Mouse (Mus musculus) gastrocnemius, adult 2 months (tissue): ENCODE data around the gene Gm42715. TPM values are rescaled to one million over a fixed set of nuclear protein-coding genes. Genes with fewer than 3 reads are reported as not detected.

ENCODE experiments used
- DNase-seq: peaks from one replicate; pipeline ENCODE4 v3.0.0; 2022
- H3K27ac ChIP-seq: fragments of 200-600 bp; 2 replicates; pipeline ENCODE4 v1.8.1; 2022; ENCODE audit warnings: mild to moderate bottlenecking
- H3K4me3 ChIP-seq: fragments of 200-600 bp; 2 replicates; pipeline ENCODE4 v1.8.1; 2022; ENCODE audit warnings: mild to moderate bottlenecking, moderate library complexity
- CTCF ChIP-seq: fragments of 200-600 bp; IDR thresholded peaks from 2 replicates; pipeline ENCODE4 v1.8.1; 2022; ENCODE audit warnings: antibody characterized with exemption, mild to moderate bottlenecking, moderate library complexity
- intact Hi-C: fragments of 180-260 bp; cut with DNase I; formaldehyde crosslinking; loops from one replicate; pipeline ENCODE4 v1.15.1; 2025
- total RNA-seq, 2 experiments: library from RNA; stranded (reverse); gene quantifications; 2 replicates each; pipeline ENCODE4 v1.2.3; 2021

Gene Gm42715
- total RNA-seq, 2 experiments from 2014 or later: 5.3 to 5.5 TPM

GRCm38 (mm10) chr7:127592575-127592974 lies 73.2 kb downstream of the Gm42715 start:
- intact Hi-C loops: no loop called here
- H3K27ac ChIP-seq: no peak overlapping the region
- DNase-seq: no peak
- no peak overlapping the region for H3K4me3 ChIP-seq
- TF ChIP-seq CTCF: no peak

GRCm38 (mm10) chr7:127596747-127597146 lies 77.4 kb downstream of the Gm42715 start:
- intact Hi-C loops: no loop called here
- H3K27ac ChIP-seq: no peak overlapping the region
- no peak for DNase-seq
- no peak for TF ChIP-seq CTCF
- H3K4me3 ChIP-seq: no peak overlapping the region

- no peak overlapping the region for H3K4me3 ChIP-seq
- DNase-seq: no peak
- H3K27ac ChIP-seq: no peak overlapping the region
- TF ChIP-seq CTCF: no peak
- intact Hi-C loops: no loop called here
Measured at GRCm38 (mm10) chr7:127600612-127601011, 81.2 kb downstream of the Gm42715 start.

- intact Hi-C loops: no loop called here
- H3K27ac ChIP-seq: no peak overlapping the region
- DNase-seq: no peak
- H3K4me3 ChIP-seq: no peak overlapping the region
- TF ChIP-seq CTCF: no peak
Measured at GRCm38 (mm10) chr7:127601735-127602134, 82.4 kb downstream of the Gm42715 start.

GRCm38 (mm10) chr7:127602903-127603302 lies 83.5 kb downstream of the Gm42715 start:
- no peak overlapping the region for H3K4me3 ChIP-seq
- intact Hi-C loops: no loop called here
- TF ChIP-seq CTCF: no peak
- DNase-seq: no peak
- no peak overlapping the region for H3K27ac ChIP-seq

- intact Hi-C loops: no loop called here
- TF ChIP-seq CTCF: no peak
- DNase-seq: no peak
- Histone ChIP-seq H3K27ac (no peak overlapping the region), H3K4me3 (no peak overlapping the region)
Measured at GRCm38 (mm10) chr7:127604256-127604655, 84.9 kb downstream of the Gm42715 start.

GRCm38 (mm10) chr7:127607150-127607549 lies 87.8 kb downstream of the Gm42715 start:
- DNase-seq: no peak
- no peak for TF ChIP-seq CTCF
- Histone ChIP-seq H3K27ac (no peak overlapping the region), H3K4me3 (no peak overlapping the region)
- intact Hi-C loops: no loop called here

- intact Hi-C loops: no loop called here
- H3K27ac ChIP-seq: no peak overlapping the region
- no peak overlapping the region for H3K4me3 ChIP-seq
- peak; percentile 14 for DNase-seq
- TF ChIP-seq CTCF: no peak
Measured at GRCm38 (mm10) chr7:127611011-127611410, 91.6 kb downstream of the Gm42715 start.

- Histone ChIP-seq H3K4me3 (no peak overlapping the region), H3K27ac (no peak overlapping the region)
- intact Hi-C loops: no loop called here
- no peak for TF ChIP-seq CTCF
- DNase-seq: peak; percentile 16
Measured at GRCm38 (mm10) chr7:127611561-127611960, 92.2 kb downstream of the Gm42715 start.

GRCm38 (mm10) chr7:127613501-127613900 lies 94.1 kb downstream of the Gm42715 start:
- Histone ChIP-seq H3K27ac (no peak overlapping the region), H3K4me3 (peak overlapping the region; percentile 77)
- TF ChIP-seq CTCF: no peak
- intact Hi-C loops: no loop called here
- peak; percentile 11 for DNase-seq

- peak; percentile 14 for DNase-seq
- intact Hi-C loops: loop anchor here (1.0 kb wide), 1 partner anchor 23 kb away; no protein-coding TSS in a partner anchor
- peak overlapping the region; percentile 91 for H3K27ac ChIP-seq
- H3K4me3 ChIP-seq: peak overlapping the region; percentile 77
- no peak for TF ChIP-seq CTCF
Measured at GRCm38 (mm10) chr7:127614091-127614490, 94.7 kb downstream of the Gm42715 start.

- DNase-seq: peak; percentile 74
- Histone ChIP-seq H3K4me3 (peak overlapping the region; percentile 77), H3K27ac (peak overlapping the region; percentile 91)
- no peak for TF ChIP-seq CTCF
- intact Hi-C loops: loop anchor here (1.0 kb wide), 1 partner anchor 23 kb away; no protein-coding TSS in a partner anchor
Measured at GRCm38 (mm10) chr7:127614511-127614890, 95.1 kb downstream of the Gm42715 start.

- Histone ChIP-seq H3K4me3 (peak within 1 kb of the TSS; percentile 77), H3K27ac (peak within 1 kb of the TSS; percentile 91)
- intact Hi-C loops: loop anchor here (1.0 kb wide), 1 partner anchor 22 kb away; no protein-coding TSS in a partner anchor
- DNase-seq: peak; percentile 77
- TF ChIP-seq CTCF: no peak
Measured at GRCm38 (mm10) chr7:127614891-127615843, 95.8 kb downstream of the Gm42715 start, which contains the start of gene Zfp629. Gene Zfp629 (minus strand): TSS chr7:127615797.
